Comparison of ENCODE assay signal across 30 mouse cellular contexts in the genomic region with DNA sequence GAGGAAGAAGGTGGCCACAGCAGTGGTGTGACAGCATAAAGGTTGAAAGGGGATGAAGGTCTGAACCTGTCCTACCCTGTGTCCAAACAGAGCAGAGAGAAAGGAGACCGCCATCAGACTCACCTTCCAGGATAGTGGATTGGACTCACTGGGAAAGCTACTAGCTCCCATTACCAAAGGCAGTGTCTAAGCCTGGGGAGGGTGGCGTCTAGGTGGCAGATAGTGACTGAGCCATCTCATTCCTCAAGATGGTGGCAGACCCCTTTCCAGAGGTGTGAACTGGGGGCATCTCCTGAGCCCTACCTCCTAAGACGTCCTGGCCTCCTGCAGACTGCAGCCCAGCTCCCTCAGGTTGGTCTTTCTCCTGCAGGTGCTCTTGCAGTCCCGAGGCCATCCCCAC. TPM values are rescaled to one million over a fixed set of nuclear protein-coding genes. Genes with fewer than 3 reads are reported as not detected.
DNase-seq lines count a peak whose midpoint lies in the region; ATAC-seq and TF ChIP-seq lines count a peak whose summit lies in the region.
"Had no signal": no experiment of that assay in that cellular context is flagged by ENCODE, and none has a peak within 500 bp of the region (broad histone marks: within the 10 kb centered on the region; RNA-seq: fewer than 3 reads in every experiment).

No protein-coding gene starts in this region.

- H3K9ac ChIP-seq in kidney, embryonic 16.5 days (replicated peaks; ENCODE audit: low read length), result no peak overlapping the region
- H3K9ac ChIP-seq: embryonic facial prominence, embryonic 13.5 days; embryonic facial prominence, embryonic 15.5 days; forebrain, embryonic 12.5 days had no signal

- no peak overlapping the region for H3K4me3 ChIP-seq in kidney, adult 2 months (ENCODE audit: insufficient read depth, low read depth, low read length)
- H3K4me3 ChIP-seq in kidney, embryonic 16.5 days (ENCODE audit: low read length), result no peak overlapping the region
- no peak overlapping the region for H3K4me3 ChIP-seq in left cerebral cortex, adult 2 months
- no peak overlapping the region for H3K4me3 ChIP-seq in small intestine, adult 2 months (ENCODE audit: low read depth, low read length)
- H3K4me3 ChIP-seq: embryonic facial prominence, embryonic 13.5 days; embryonic facial prominence, embryonic 15.5 days; erythroblast, embryonic 14.5 days; forebrain, embryonic 10.5 days; forebrain, embryonic 12.5 days had no signal

- 83% methylated on average over 4 of the region's 4 CpGs for WGBS in kidney, adult 2 months
- 71% methylated on average over 4 of the region's 4 CpGs for WGBS in kidney, embryonic 16.5 days
- 84% methylated on average over 4 of the region's 4 CpGs for WGBS in small intestine, adult 2 months

- TF ChIP-seq POLR2A in kidney, adult 2 months (IDR thresholded peaks at IDR 0.05; ENCODE audit: low read depth, low read length), result no peak
- TF ChIP-seq POLR2A in small intestine, adult 2 months (IDR thresholded peaks at IDR 0.05; ENCODE audit: low read depth, low read length), result no peak

- TF ChIP-seq CTCF in kidney, adult 2 months (conservative IDR thresholded peaks at IDR 0.05; ENCODE audit: insufficient read depth, insufficient read length, low read depth, low read length), result no peak
- TF ChIP-seq CTCF in left cerebral cortex, adult 2 months (IDR thresholded peaks at IDR 0.05), result no peak
- TF ChIP-seq CTCF in small intestine, adult 2 months (IDR thresholded peaks at IDR 0.05; ENCODE audit: extremely low read depth, insufficient read length, insufficient replicate concordance, low read depth, low read length), result no peak

- H3K4me1 ChIP-seq in kidney, adult 2 months (ENCODE audit: control insufficient read depth, insufficient read depth, low read length), result peaks cover 5% of the 10 kb centered on the region; the same call in 1 of the 2 replicates
- H3K4me1 ChIP-seq in kidney, embryonic 16.5 days (ENCODE audit: insufficient read depth, low read length), result peaks cover 11% of the 10 kb centered on the region; the same call in 1 of the 2 replicates
- peaks cover 29% of the 10 kb centered on the region for H3K4me1 ChIP-seq in small intestine, adult 2 months (ENCODE audit: control insufficient read depth, insufficient read depth, insufficient read length, low read length)

- H3K36me3 ChIP-seq in kidney, adult 2 months (ENCODE audit: control insufficient read depth, insufficient read depth, low read length), result no peaks in the 10 kb centered on the region
- no peaks in the 10 kb centered on the region for H3K36me3 ChIP-seq in kidney, embryonic 16.5 days (ENCODE audit: insufficient read depth, low read length)
- H3K36me3 ChIP-seq in small intestine, adult 2 months (ENCODE audit: control insufficient read depth, insufficient read depth, low read length), result no peaks in the 10 kb centered on the region
- H3K36me3 ChIP-seq: embryonic facial prominence, embryonic 13.5 days; embryonic facial prominence, embryonic 15.5 days; forebrain, embryonic 10.5 days; forebrain, embryonic 12.5 days had no signal

- DNase-seq in heart, adult 11 months, result peak; percentile 91
- DNase-seq in heart, postnatal 36 days, result no peak
- DNase-seq in kidney, adult 2 months, result no peak
- no peak for DNase-seq in left cerebral cortex, adult 2 months (ENCODE audit: extremely low spot score in 1 of 2, low spot score in 2 of 2)
- DNase-seq in left cerebral cortex, adult 18-20 months (ENCODE audit: low spot score in 2 of 2), result no peak
- DNase-seq in adrenal gland, postnatal 14 days, result no peak
- DNase-seq: adrenal gland, postnatal 10 days; adrenal gland, postnatal 36 days; cerebellum, adult 11 months; cerebellum, adult 18-20 months; cerebellum, adult 8-10 months; cerebellum, adult 9-11 months; cerebellum, postnatal 14 days; cerebellum, postnatal 36 days; embryo, embryonic 11 days had no signal

- H3K4me2 ChIP-seq in kidney, embryonic 16.5 days (replicated peaks; ENCODE audit: low read depth, low read length), result no peak overlapping the region
- H3K4me2 ChIP-seq: embryonic facial prominence, embryonic 13.5 days; embryonic facial prominence, embryonic 15.5 days; forebrain, embryonic 12.5 days had no signal

- peak overlapping the region; percentile 40; the same call in 1 of the 2 replicates for H3K27ac ChIP-seq in kidney, adult 2 months (ENCODE audit: insufficient read depth, low read depth, low read length)
- H3K27ac ChIP-seq in kidney, embryonic 16.5 days (ENCODE audit: low read length), result no peak overlapping the region
- H3K27ac ChIP-seq in left cerebral cortex, adult 2 months, result peak overlapping the region; percentile 38; the same call in 1 of the 2 replicates
- H3K27ac ChIP-seq in small intestine, adult 2 months (ENCODE audit: insufficient read depth, low read depth, low read length), result peak overlapping the region; percentile 13; the same call in 1 of the 2 replicates
- H3K27ac ChIP-seq: forebrain, embryonic 10.5 days; forebrain, embryonic 12.5 days had no signal

- intact Hi-C loops in heart, postnatal 36 days (cut with DNase I), result no loop called here
- intact Hi-C loops in left cerebral cortex, adult 2 months (cut with DNase I), result no loop called here

- no peaks in the 10 kb centered on the region for H3K27me3 ChIP-seq in kidney, adult 2 months (replicated peaks; ENCODE audit: control insufficient read depth, insufficient read depth, low read length)
- no peaks in the 10 kb centered on the region for H3K27me3 ChIP-seq in kidney, embryonic 16.5 days (ENCODE audit: insufficient read depth, low read length)
- H3K27me3 ChIP-seq in small intestine, adult 2 months (ENCODE audit: control insufficient read depth, insufficient read depth, low read length), result no peaks in the 10 kb centered on the region
- H3K27me3 ChIP-seq: embryonic facial prominence, embryonic 13.5 days; embryonic facial prominence, embryonic 15.5 days; forebrain, embryonic 12.5 days had no signal

- H3K9me3 ChIP-seq in kidney, embryonic 16.5 days (ENCODE audit: low read length), result no peaks in the 10 kb centered on the region
- H3K9me3 ChIP-seq: embryonic facial prominence, embryonic 13.5 days; embryonic facial prominence, embryonic 15.5 days; forebrain, embryonic 10.5 days; forebrain, embryonic 12.5 days had no signal

- no peak for ATAC-seq in kidney, embryonic 16.5 days (ENCODE audit: low FRiP score, low TSS enrichment)
- ATAC-seq: forebrain, embryonic 14.5 days; forebrain, embryonic 16.5 days had no signal

RNA-seq across cellular contexts. Expression of a gene that starts 10.5 kb away (rescaled TPM):
- total RNA-seq in heart, postnatal 36 days (2021), result 10 to 100 TPM in 1 of 2 experiments, 1 to 10 TPM in 1; 9.0 to 12.0 TPM
- polyA plus RNA-seq in kidney, adult 2 months (2012; rRNA removed), result 28.4 and 35.0 TPM in 2 replicates
- 3.0 and 3.4 TPM in 2 replicates for polyA plus RNA-seq in kidney, embryonic 16.5 days (2015; fragmentation: Nextera tagmentation; extraction: Ambion mirVana)
- total RNA-seq in left cerebral cortex, adult 2 months (2021), result 10 to 100 TPM; 12.3 to 12.9 TPM
- total RNA-seq in left cerebral cortex, adult 18-20 months (2021), result 10 to 100 TPM; 10.1 to 11.9 TPM
- polyA plus RNA-seq in small intestine, adult 2 months (2012; rRNA removed), result 19.3 and 28.3 TPM in 2 replicates
- total RNA-seq in adrenal gland, postnatal 14 days (2021), result 19.8 and 26.8 TPM in 2 replicates
- total RNA-seq: MEL had no signal
- polyA plus RNA-seq: C2C12; erythroblast, embryonic 14.5 days had no signal

RNA-seq across cellular contexts. Expression of a gene that starts 29.4 kb away (rescaled TPM):
- total RNA-seq in heart, postnatal 36 days (2021), result under 1 TPM in 1 of 2 experiments, not detected in 1; 0.22 TPM
- not detected in 2 replicates for polyA plus RNA-seq in kidney, adult 2 months (2012; rRNA removed)
- polyA plus RNA-seq in kidney, embryonic 16.5 days (2015; fragmentation: Nextera tagmentation; extraction: Ambion mirVana), result not detected in 2 replicates
- not detected for total RNA-seq in left cerebral cortex, adult 2 months (2021)
- not detected for total RNA-seq in left cerebral cortex, adult 18-20 months (2021)
- polyA plus RNA-seq in small intestine, adult 2 months (2012; rRNA removed), result not detected in 2 replicates
- not detected in 2 replicates for total RNA-seq in adrenal gland, postnatal 14 days (2021)
- total RNA-seq: adrenal gland, adult 2 months; adrenal gland, postnatal 10 days; adrenal gland, postnatal 36 days; common myeloid progenitor, adult 5-6 weeks; ES-E14; MEL had no signal
- polyA plus RNA-seq: adrenal gland, adult 2 months; C2C12; embryonic facial prominence, embryonic 11.5 days; embryonic facial prominence, embryonic 13.5 days; embryonic facial prominence, embryonic 15.5 days; erythroblast, embryonic 14.5 days; forebrain, embryonic 10.5 days; forebrain, embryonic 12.5 days; forebrain, embryonic 14.5 days; forebrain, embryonic 16.5 days had no signal
